Mouse (Mus musculus) embryonic stem cell, embryonic (primary cell): ENCODE data around the gene Mndal.
"Not testable (repeated sequence)": the region's sequence is repeated elsewhere in the genome, so short reads cannot be mapped to it uniquely, and the experiment has no call there.

ENCODE experiments used
- CTCF ChIA-PET, 4 experiments: fragments of 300-600 bp in 2 of 4; fragments of 350-600 bp in 2 of 4; sonication (Branson Sonifier 250); formaldehyde crosslinking; loops; one replicate each; lab custom pipeline; 2022; ENCODE audit warnings: inconsistent platforms in 2 of 4; lab: Charles Lee
- POLR2A ChIA-PET, 4 experiments: fragments of 300-600 bp in 2 of 4; fragments of 350-600 bp in 2 of 4; sonication (Branson Sonifier 250); formaldehyde crosslinking; loops; one replicate each; lab custom pipeline; 2022; ENCODE audit warnings: antibody characterized with exemption in 4 of 4, inconsistent platforms in 1 of 4; lab: Charles Lee

Mndal gene

GRCm38 (mm10) chr1:173941924-173942779 lies at the start of gene Mndal, which contains the start of gene Ifi203:
TSS of gene Mndal (minus strand) at chr1:173942491.
TSS of gene Ifi203 (minus strand) at chr1:173942672.
- ChIA-PET POLR2A (interaction anchor here in 1 of 4 experiments (0.6 kb wide), 1 partner anchor 62 kb away, joined by 3 read pairs; no protein-coding TSS in a partner anchor), CTCF (interaction anchor here in 1 of 4 experiments (0.6 kb wide), 1 partner anchor 140 kb away, joined by 3 read pairs; no protein-coding TSS in a partner anchor)

- CTCF ChIA-PET, POLR2A ChIA-PET: not testable (repeated sequence)
Measured at GRCm38 (mm10) chr1:173982694-173983305, 40.5 kb upstream of the Mndal start, which contains the start of gene Ifi202b. TSS of gene Ifi202b (minus strand) at chr1:173982744.

DNA sequence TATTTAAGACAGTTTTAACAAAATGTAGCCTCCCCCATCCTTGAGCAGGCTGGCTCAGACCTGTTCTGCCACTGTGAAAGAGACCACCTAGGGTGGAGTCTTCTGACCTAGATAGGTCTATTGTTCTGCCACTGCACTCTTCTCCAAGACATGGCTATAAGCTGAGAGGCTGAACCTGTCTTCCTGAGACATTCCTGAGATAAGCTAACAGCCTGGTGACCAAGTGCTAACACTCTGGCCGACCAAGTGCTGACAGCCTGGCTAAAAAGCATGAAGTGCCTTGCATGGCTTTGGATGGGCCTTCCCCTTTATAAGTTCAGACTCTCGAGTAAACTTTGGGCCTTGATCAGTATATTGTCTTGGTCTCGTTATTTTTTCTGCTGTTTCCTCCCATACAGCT lies 38.7 kb upstream of the Mndal start:
- POLR2A ChIA-PET, CTCF ChIA-PET: not testable (repeated sequence)

DNA sequence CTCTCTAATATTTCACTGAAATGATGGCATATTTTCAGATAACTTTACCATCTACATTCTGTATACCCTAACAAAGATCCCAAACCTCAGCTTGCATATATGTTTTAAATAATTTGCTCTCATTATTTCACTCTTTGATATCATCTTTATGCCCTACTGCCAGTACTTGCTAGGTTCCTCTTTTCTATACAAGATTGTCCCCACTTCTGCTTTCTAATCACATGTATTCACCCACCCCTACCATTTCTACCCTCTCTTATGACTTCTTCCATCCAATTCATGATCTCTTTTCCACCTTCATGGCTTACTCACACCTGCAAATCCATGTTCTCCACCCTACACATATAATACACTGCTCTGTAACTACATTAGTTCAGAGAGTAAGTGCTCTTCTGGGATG lies 35.3 kb upstream of the Mndal start:
- CTCF ChIA-PET = no interaction called here
- POLR2A ChIA-PET = no interaction called here

- POLR2A ChIA-PET = no interaction called here
- CTCF ChIA-PET = no interaction called here
Measured at GRCm38 (mm10) chr1:173973111-173973510, 30.8 kb upstream of the Mndal start.

DNA sequence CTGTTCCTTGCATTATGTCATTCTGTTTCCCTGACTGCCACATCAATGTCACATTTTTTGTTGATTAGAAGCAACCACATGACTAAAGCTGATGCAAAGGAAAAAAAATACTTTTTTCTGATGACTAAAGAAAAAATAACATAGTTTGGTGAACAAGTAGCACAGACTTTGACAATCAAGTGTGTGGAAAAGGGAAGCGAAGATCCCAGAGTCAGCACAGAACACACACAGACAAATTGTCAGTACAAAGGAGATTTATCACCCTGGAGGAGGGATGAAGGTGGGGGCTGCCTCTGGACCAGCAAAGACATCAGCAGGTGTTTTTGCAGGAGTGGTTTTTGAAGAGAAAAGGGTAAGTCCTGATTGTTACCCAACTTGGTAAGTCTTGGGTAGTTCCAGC lies 19.2 kb upstream of the Mndal start:
- POLR2A ChIA-PET, CTCF ChIA-PET: not testable (repeated sequence)

- CTCF ChIA-PET, POLR2A ChIA-PET: not testable (repeated sequence)
Measured at GRCm38 (mm10) chr1:173959998-173960397, 17.7 kb upstream of the Mndal start.

DNA sequence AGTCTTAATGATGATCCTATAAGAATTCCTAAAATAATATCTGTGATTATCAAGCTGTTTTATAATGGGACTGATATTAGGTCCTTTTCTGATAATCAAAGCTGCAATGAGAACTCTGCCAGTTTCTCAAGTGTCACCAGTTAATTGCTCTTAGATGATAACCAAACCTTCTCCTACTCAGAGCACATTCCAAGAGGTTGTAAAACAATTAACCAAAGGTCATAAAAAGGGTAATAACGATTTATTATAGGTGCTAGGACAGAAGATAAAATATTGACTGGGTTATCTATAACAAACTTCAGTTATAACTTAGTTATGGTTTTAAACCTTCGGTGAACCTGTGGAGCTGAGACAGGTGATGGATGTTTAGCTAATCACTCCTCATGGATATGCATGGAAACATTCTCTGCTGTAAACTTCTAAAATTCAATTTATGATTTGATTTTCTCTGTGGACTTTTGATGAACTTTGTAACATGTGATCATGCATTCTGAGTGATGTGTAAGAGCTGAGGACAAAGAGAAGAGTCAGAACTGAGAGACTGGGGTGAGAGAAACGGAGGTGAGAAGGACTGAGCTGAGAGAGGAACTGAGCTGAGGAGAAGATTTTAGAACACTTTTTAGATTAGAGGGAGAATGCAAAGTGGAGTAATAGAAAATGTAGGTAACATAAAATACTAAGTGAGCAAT lies 13.7 kb upstream of the Mndal start:
- CTCF ChIA-PET, POLR2A ChIA-PET: not testable (repeated sequence)

GRCm38 (mm10) chr1:173955071-173955796 lies 12.9 kb upstream of the Mndal start:
- CTCF ChIA-PET = no interaction called here
- POLR2A ChIA-PET = no interaction called here

- POLR2A ChIA-PET = no interaction called here
- CTCF ChIA-PET = no interaction called here
Measured at GRCm38 (mm10) chr1:173953563-173953962, 11.3 kb upstream of the Mndal start.

DNA sequence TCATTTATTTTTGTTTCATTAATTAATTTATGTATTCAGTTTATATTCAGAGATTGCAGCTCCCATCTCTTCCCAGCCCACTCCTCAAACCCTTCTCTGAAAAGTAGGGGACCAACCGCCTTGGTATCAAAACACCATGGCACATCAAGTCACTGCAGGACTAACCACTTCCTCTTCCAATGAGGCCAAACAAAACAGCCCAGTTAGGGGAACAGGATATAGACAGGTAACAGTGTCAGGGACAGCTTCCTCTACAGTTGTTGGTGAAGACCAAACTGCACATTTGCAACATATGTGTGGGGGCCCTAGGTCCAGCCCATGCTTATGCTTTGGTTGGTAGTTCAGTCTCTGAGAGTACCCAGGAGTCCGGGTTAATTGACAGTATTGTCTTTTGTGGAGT lies 6.8 kb upstream of the Mndal start:
- POLR2A ChIA-PET = interaction anchor here in 1 of 4 experiments (1.1 kb wide), 1 partner anchor 139 kb away, joined by 4 read pairs; no protein-coding TSS in a partner anchor
- CTCF ChIA-PET = interaction anchor here in 1 of 4 experiments (0.6 kb wide), 1 partner anchor 110 kb away, joined by 3 read pairs; no protein-coding TSS in a partner anchor

- POLR2A ChIA-PET = not testable (repeated sequence)
- CTCF ChIA-PET = interaction anchor here in 1 of 4 experiments (0.6 kb wide), 1 partner anchor 140 kb away, joined by 3 read pairs; no protein-coding TSS in a partner anchor
Measured at GRCm38 (mm10) chr1:173942780-173943066, 432 bp upstream of the Mndal start.

- CTCF ChIA-PET, POLR2A ChIA-PET: not testable (repeated sequence)
Measured at GRCm38 (mm10) chr1:173941522-173941921, 769 bp downstream of the Mndal start.

GRCm38 (mm10) chr1:173919279-173919678 lies 23.0 kb downstream of the Mndal start:
- CTCF ChIA-PET, POLR2A ChIA-PET: not testable (repeated sequence)

- POLR2A ChIA-PET = no interaction called here
- CTCF ChIA-PET = interaction anchor here in 1 of 4 experiments (1.0 kb wide), 1 partner anchor 147 kb away, joined by 4 read pairs; no protein-coding TSS in a partner anchor
Measured at GRCm38 (mm10) chr1:173914559-173914958, 27.7 kb downstream of the Mndal start.

- POLR2A ChIA-PET = not testable (repeated sequence)
Measured at GRCm38 (mm10) chr1:173913256-173913791, 29.0 kb downstream of the Mndal start.

DNA sequence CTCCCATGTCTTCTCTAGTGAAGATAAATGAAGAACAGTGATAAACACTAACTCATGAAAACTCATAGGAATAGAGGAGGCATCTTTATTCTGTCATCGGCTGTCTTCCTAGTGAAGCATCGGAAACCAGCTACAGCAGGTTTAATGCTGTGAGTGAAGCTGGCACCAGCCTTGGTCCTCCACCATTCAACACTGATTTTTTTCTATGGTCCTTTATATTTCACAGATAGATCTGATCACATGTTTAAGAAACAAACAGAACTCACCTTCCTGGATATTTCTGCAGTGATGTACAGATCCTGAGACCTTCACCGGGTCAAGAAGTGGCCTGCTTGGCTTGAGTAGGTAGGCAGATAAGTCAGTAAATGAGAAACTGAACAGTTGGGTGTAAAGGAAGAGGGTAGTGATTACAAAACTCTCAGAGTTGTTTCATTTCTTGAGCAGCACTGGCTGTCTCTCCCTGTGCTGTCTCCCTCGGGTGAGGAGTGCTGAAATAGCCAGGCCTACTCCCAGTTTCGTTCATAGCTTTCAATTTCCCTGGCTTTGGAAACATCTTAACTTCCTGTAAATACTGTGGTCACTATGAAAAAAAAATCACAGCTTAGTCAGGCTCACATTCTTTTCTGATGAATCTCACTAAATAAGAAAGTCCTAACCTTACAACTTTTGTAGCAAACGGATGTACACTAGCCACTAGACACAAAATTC lies 29.6 kb downstream of the Mndal start, which contains the start of gene Ifi211:
TSS of gene Ifi211 (minus strand) at position 499 of the 708 bp plus-strand sequence.
- CTCF ChIA-PET, POLR2A ChIA-PET: not testable (repeated sequence)

More at GRCm38 (mm10) chr1:173913256-173913791, 29.0 kb downstream of the Mndal start:
- CTCF ChIA-PET = not testable (repeated sequence)

GRCm38 (mm10) chr1:173911808-173912464 lies 30.4 kb downstream of the Mndal start:
- CTCF ChIA-PET = no interaction called here

More at GRCm38 (mm10) chr1:173911808-173912464, 30.4 kb downstream of the Mndal start:
- POLR2A ChIA-PET = no interaction called here
